In the genomic region with DNA sequence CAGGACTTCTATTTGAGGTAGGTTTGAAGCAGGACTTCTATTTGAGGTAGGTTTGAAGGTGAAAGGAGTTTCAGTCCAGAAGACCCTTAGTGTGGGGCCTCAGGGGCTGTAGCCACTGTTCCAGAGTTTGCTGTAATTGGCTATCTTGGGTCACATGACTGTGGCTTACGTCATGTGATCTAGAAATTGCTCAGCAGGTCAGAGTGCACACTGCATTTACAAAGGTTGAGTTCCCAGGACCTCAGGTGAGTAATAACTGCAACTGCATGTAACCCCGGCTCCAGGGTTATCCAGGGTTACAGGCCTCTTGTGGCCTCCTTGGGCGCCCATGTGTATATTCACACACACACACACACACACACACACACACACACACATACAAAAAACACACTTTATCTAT, we compare ENCODE assay signal across 33 mouse cellular contexts. TPM values are rescaled to one million over a fixed set of nuclear protein-coding genes. Genes with fewer than 3 reads are reported as not detected.
DNase-seq lines count a peak whose midpoint lies in the region; ATAC-seq and TF ChIP-seq lines count a peak whose summit lies in the region.
"Had no signal": no experiment of that assay in that cellular context is flagged by ENCODE, and none has a peak within 500 bp of the region (broad histone marks: within the 10 kb centered on the region; RNA-seq: fewer than 3 reads in every experiment).

No protein-coding gene starts in this region.

- 77% methylated on average over 3 of the region's 3 CpGs for WGBS in liver, postnatal 0 days (ENCODE audit: insufficient replicate concordance)
- 87% methylated on average over 3 of the region's 3 CpGs for WGBS in liver, embryonic 11.5 days
- WGBS in intestine, postnatal 0 days = 78% methylated on average over 3 of the region's 3 CpGs

- no peak for TF ChIP-seq CTCF in liver, postnatal 0 days (IDR thresholded peaks at IDR 0.05; ENCODE audit: low read depth)
- TF ChIP-seq CTCF in intestine, postnatal 0 days (IDR thresholded peaks at IDR 0.05; ENCODE audit: low read depth) = no peak

- H3K4me1 ChIP-seq in liver, postnatal 0 days (ENCODE audit: insufficient read depth) = no peaks in the 10 kb centered on the region
- H3K4me1 ChIP-seq in liver, embryonic 11.5 days (replicated peaks; ENCODE audit: control insufficient read depth, insufficient read depth, low read length) = no peaks in the 10 kb centered on the region
- H3K4me1 ChIP-seq in intestine, postnatal 0 days (replicated peaks; ENCODE audit: control insufficient read depth, insufficient read depth, low read length) = no peaks in the 10 kb centered on the region
- H3K4me1 ChIP-seq: hindbrain, embryonic 13.5 days; megakaryocyte, embryonic 14.5 days; midbrain, embryonic 13.5 days had no signal

- 0 out of 2 replicates have a peak, but pooled peaks have one; percentile 47 for ATAC-seq in liver, postnatal 0 days
- no peak for ATAC-seq in liver, embryonic 11.5 days (replicated peaks; ENCODE audit: low FRiP score)
- ATAC-seq in intestine, postnatal 0 days = peak; percentile 32; the same call in 1 of the 2 replicates
- ATAC-seq: activated CD4-positive, CD25-positive, alpha-beta regulatory T cell, adult 4 months; forebrain, embryonic 14.5 days; lung, postnatal 0 days; midbrain, embryonic 13.5 days had no signal

- no peaks in the 10 kb centered on the region for H3K27me3 ChIP-seq in liver, postnatal 0 days (ENCODE audit: insufficient read depth, low read length)
- no peaks in the 10 kb centered on the region for H3K27me3 ChIP-seq in liver, embryonic 11.5 days (replicated peaks; ENCODE audit: control insufficient read depth, insufficient read depth, low read length)
- H3K27me3 ChIP-seq in intestine, postnatal 0 days (replicated peaks; ENCODE audit: control insufficient read depth, insufficient read depth, low read length) = no peaks in the 10 kb centered on the region
- H3K27me3 ChIP-seq: embryonic facial prominence, embryonic 12.5 days; hindbrain, embryonic 13.5 days; midbrain, embryonic 13.5 days had no signal

- no peak overlapping the region for H3K4me3 ChIP-seq in liver, postnatal 0 days (ENCODE audit: low read depth, low read length)
- no peak overlapping the region for H3K4me3 ChIP-seq in liver, embryonic 11.5 days (ENCODE audit: low read depth, low read length)
- no peak overlapping the region for H3K4me3 ChIP-seq in intestine, postnatal 0 days (ENCODE audit: low read depth, low read length)
- H3K4me3 ChIP-seq: embryonic facial prominence, embryonic 12.5 days; hindbrain, embryonic 13.5 days; megakaryocyte, embryonic 14.5 days; midbrain, embryonic 13.5 days had no signal

- H3K36me3 ChIP-seq in liver, postnatal 0 days (replicated peaks; ENCODE audit: insufficient read depth, low read length) = peaks cover 3% of the 10 kb centered on the region
- H3K36me3 ChIP-seq in liver, embryonic 11.5 days (ENCODE audit: control insufficient read depth, insufficient read depth, low read length) = peaks cover 2% of the 10 kb centered on the region; the same call in 1 of the 2 replicates
- peaks cover 8% of the 10 kb centered on the region for H3K36me3 ChIP-seq in intestine, postnatal 0 days (ENCODE audit: control insufficient read depth, insufficient read depth)
- H3K36me3 ChIP-seq: hindbrain, embryonic 13.5 days; midbrain, embryonic 13.5 days had no signal

- H3K9ac ChIP-seq in liver, postnatal 0 days (replicated peaks) = no peak overlapping the region
- H3K9ac ChIP-seq in liver, embryonic 11.5 days (ENCODE audit: low read depth, low read length) = no peak overlapping the region
- no peak overlapping the region for H3K9ac ChIP-seq in intestine, postnatal 0 days (ENCODE audit: low read depth, low read length)
- H3K9ac ChIP-seq: embryonic facial prominence, embryonic 12.5 days; hindbrain, embryonic 13.5 days; midbrain, embryonic 13.5 days had no signal

- no peaks in the 10 kb centered on the region for H3K9me3 ChIP-seq in liver, postnatal 0 days (ENCODE audit: low read length)
- no peaks in the 10 kb centered on the region for H3K9me3 ChIP-seq in liver, embryonic 11.5 days (ENCODE audit: control insufficient read depth, low read length)
- H3K9me3 ChIP-seq in intestine, postnatal 0 days (ENCODE audit: control insufficient read depth) = no peaks in the 10 kb centered on the region
- H3K9me3 ChIP-seq: embryonic facial prominence, embryonic 12.5 days; hindbrain, embryonic 13.5 days; megakaryocyte, embryonic 14.5 days; midbrain, embryonic 13.5 days had no signal

- H3K27ac ChIP-seq in liver, postnatal 0 days (ENCODE audit: low read depth) = no peak overlapping the region
- no peak overlapping the region for H3K27ac ChIP-seq in liver, embryonic 11.5 days (ENCODE audit: low read depth, low read length)
- H3K27ac ChIP-seq in intestine, postnatal 0 days (ENCODE audit: low read depth, low read length) = no peak overlapping the region
- H3K27ac ChIP-seq: embryonic facial prominence, embryonic 12.5 days; hindbrain, embryonic 13.5 days; midbrain, embryonic 13.5 days had no signal

- TF ChIP-seq EP300 in liver, postnatal 0 days (IDR thresholded peaks at IDR 0.05; ENCODE audit: low read depth) = no peak

- peak; percentile 37 for DNase-seq in kidney, adult 18-20 months
- DNase-seq in kidney, postnatal 4 days = no peak
- no peak for DNase-seq in liver, postnatal 0 days
- no peak for DNase-seq in liver, embryonic 11.5 days (ENCODE audit: low spot score)
- DNase-seq in gastrocnemius, adult 18-20 months (ENCODE audit: low spot score) = no peak
- DNase-seq in urinary bladder, postnatal 36 days (ENCODE audit: low spot score in 2 of 2) = no peak
- DNase-seq: adrenal gland, postnatal 10 days; cerebellum, adult 8-10 months; cerebellum, postnatal 25 days; gastrocnemius, postnatal 36 days; heart, adult 18-20 months; heart, postnatal 36 days; liver; lung, adult 18-20 months; lung, postnatal 4 days; thymus, adult 2 months; thymus, postnatal 36 days had no signal

- no peak overlapping the region for H3K4me2 ChIP-seq in liver, postnatal 0 days (ENCODE audit: low read depth, low read length)
- no peak overlapping the region for H3K4me2 ChIP-seq in liver, embryonic 11.5 days
- H3K4me2 ChIP-seq in intestine, postnatal 0 days (replicated peaks; ENCODE audit: low read depth) = no peak overlapping the region
- H3K4me2 ChIP-seq: embryonic facial prominence, embryonic 12.5 days; heart, embryonic 11.5 days; hindbrain, embryonic 13.5 days; midbrain, embryonic 13.5 days had no signal

RNA-seq across cellular contexts. Expression of a gene that starts 3.0 kb away (rescaled TPM):
- not detected in 2 replicates for polyA plus RNA-seq in liver, postnatal 0 days (2015; fragmentation: Nextera tagmentation; extraction: Ambion mirVana)
- not detected in 2 replicates for polyA plus RNA-seq in liver, embryonic 11.5 days (2014; fragmentation: Nextera tagmentation; extraction: Ambion mirVana)
- 0.12 TPM in 1 of 2 replicates, not detected in the other for polyA plus RNA-seq in intestine, postnatal 0 days (2015; fragmentation: Nextera tagmentation; extraction: Ambion mirVana)
- total RNA-seq in gastrocnemius, adult 18-20 months (2021) = not detected
- total RNA-seq: gastrocnemius, postnatal 36 days; heart, adult 18-20 months; layer of hippocampus, adult 18-20 months; layer of hippocampus, postnatal 10 days; left cerebral cortex, adult 18-20 months; left cerebral cortex, postnatal 14 days had no signal
- polyA plus RNA-seq: activated CD4-positive, CD25-positive, alpha-beta regulatory T cell, adult 4 months; embryonic facial prominence, embryonic 12.5 days; forebrain, embryonic 14.5 days; heart, embryonic 11.5 days; hindbrain, embryonic 13.5 days; limb, embryonic 11.5 days; lung, postnatal 0 days; neural tube, embryonic 14.5 days had no signal

RNA-seq across cellular contexts. Expression of a gene that starts 11.2 kb away (rescaled TPM):
- 8.2 and 9.2 TPM in 2 replicates for polyA plus RNA-seq in liver, postnatal 0 days (2015; fragmentation: Nextera tagmentation; extraction: Ambion mirVana)
- 9.5 and 11.0 TPM in 2 replicates for polyA plus RNA-seq in liver, embryonic 11.5 days (2014; fragmentation: Nextera tagmentation; extraction: Ambion mirVana)
- 10.8 and 11.7 TPM in 2 replicates for polyA plus RNA-seq in intestine, postnatal 0 days (2015; fragmentation: Nextera tagmentation; extraction: Ambion mirVana)
- under 1 TPM; 0.09 to 0.38 TPM for total RNA-seq in gastrocnemius, adult 18-20 months (2021)
- total RNA-seq: monocyte, adult 5-6 weeks had no signal

RNA-seq across cellular contexts. Expression of a gene that starts 27.2 kb away (rescaled TPM):
- 15.6 and 16.7 TPM in 2 replicates for polyA plus RNA-seq in liver, postnatal 0 days (2015; fragmentation: Nextera tagmentation; extraction: Ambion mirVana)
- 28.6 and 30.6 TPM in 2 replicates for polyA plus RNA-seq in liver, embryonic 11.5 days (2014; fragmentation: Nextera tagmentation; extraction: Ambion mirVana)
- 29.7 and 30.9 TPM in 2 replicates for polyA plus RNA-seq in intestine, postnatal 0 days (2015; fragmentation: Nextera tagmentation; extraction: Ambion mirVana)
- 1 to 10 TPM; 4.8 to 6.6 TPM for total RNA-seq in gastrocnemius, adult 18-20 months (2021)

RNA-seq across cellular contexts. Expression of a gene that starts 28.9 kb away (rescaled TPM):
- polyA plus RNA-seq in liver, postnatal 0 days (2015; fragmentation: Nextera tagmentation; extraction: Ambion mirVana) = 132 and 141 TPM in 2 replicates
- polyA plus RNA-seq in liver, embryonic 11.5 days (2014; fragmentation: Nextera tagmentation; extraction: Ambion mirVana) = 58.8 and 61.2 TPM in 2 replicates
- polyA plus RNA-seq in intestine, postnatal 0 days (2015; fragmentation: Nextera tagmentation; extraction: Ambion mirVana) = 90.5 and 97.0 TPM in 2 replicates
- 10 to 100 TPM; 35.4 to 35.6 TPM for total RNA-seq in gastrocnemius, adult 18-20 months (2021)

RNA-seq across cellular contexts. Expression of a gene that starts 33.6 kb away (rescaled TPM):
- 2.2 and 4.1 TPM in 2 replicates for polyA plus RNA-seq in liver, postnatal 0 days (2015; fragmentation: Nextera tagmentation; extraction: Ambion mirVana)
- polyA plus RNA-seq in liver, embryonic 11.5 days (2014; fragmentation: Nextera tagmentation; extraction: Ambion mirVana) = 15.8 and 16.4 TPM in 2 replicates
- polyA plus RNA-seq in intestine, postnatal 0 days (2015; fragmentation: Nextera tagmentation; extraction: Ambion mirVana) = 5.4 and 5.8 TPM in 2 replicates
- 10 to 100 TPM; 12.4 to 14.1 TPM for total RNA-seq in gastrocnemius, adult 18-20 months (2021)
- polyA plus RNA-seq: activated CD4-positive, CD25-positive, alpha-beta regulatory T cell, adult 4 months had no signal
